Mouse (Mus musculus) midbrain, embryonic 10.5 days (tissue): ENCODE data around the gene Polr3c. TPM values are rescaled to one million over a fixed set of nuclear protein-coding genes. Genes with fewer than 3 reads are reported as not detected.

Source experiments
- DNase-seq: peaks from one replicate; pipeline ENCODE4 v3.0.0-alpha.2; 2017; ENCODE audit warnings: low spot score
- H3K27ac ChIP-seq: fragments of 300-500 bp; sonication (generic); replicated peaks from 2 replicates; pipeline ENCODE4 v1.5.1; 2016; ENCODE audit warnings: mild to moderate bottlenecking
- H3K27me3 ChIP-seq: fragments of 300-500 bp; sonication (generic); 2 replicates; pipeline ENCODE4 v1.6.1; 2016; ENCODE audit warnings: low read depth, mild to moderate bottlenecking; ENCODE audit not compliant: poor library complexity, severe bottlenecking
- H3K36me3 ChIP-seq: fragments of 300-500 bp; sonication (generic); 2 replicates; pipeline ENCODE4 v1.6.1; 2016; ENCODE audit warnings: mild to moderate bottlenecking, moderate library complexity
- H3K4me1 ChIP-seq: fragments of 300-500 bp; sonication (generic); 2 replicates; pipeline ENCODE4 v1.6.1; 2016
- H3K4me3 ChIP-seq: fragments of 300-500 bp; sonication (generic); 2 replicates; pipeline ENCODE4 v1.5.1; 2016; ENCODE audit warnings: mild to moderate bottlenecking, moderate library complexity
- H3K9me3 ChIP-seq: fragments of 300-500 bp; sonication (generic); replicated peaks from 2 replicates; pipeline ENCODE4 v1.6.1; 2016; ENCODE audit warnings: mild to moderate bottlenecking
- WGBS: fragments of 180-500 bp; shearing (Covaris S2); methylation state at CpG from one replicate; pipeline ENCODE4 v1.1.7; 2016; 5-methylcytosine and 5-hydroxymethylcytosine counted together
- polyA plus RNA-seq: library from polyadenylated mRNA; unstranded; fragments of >200 nt; fragmentation: Nextera tagmentation; extraction: Ambion mirVana; gene quantifications from 2 replicates; pipeline ENCODE4 v1.2.1, GENCODE M21; 2016

The Polr3c gene
- polyA plus RNA-seq, 1 experiment from 2014 or later: 47.0 TPM

DNA sequence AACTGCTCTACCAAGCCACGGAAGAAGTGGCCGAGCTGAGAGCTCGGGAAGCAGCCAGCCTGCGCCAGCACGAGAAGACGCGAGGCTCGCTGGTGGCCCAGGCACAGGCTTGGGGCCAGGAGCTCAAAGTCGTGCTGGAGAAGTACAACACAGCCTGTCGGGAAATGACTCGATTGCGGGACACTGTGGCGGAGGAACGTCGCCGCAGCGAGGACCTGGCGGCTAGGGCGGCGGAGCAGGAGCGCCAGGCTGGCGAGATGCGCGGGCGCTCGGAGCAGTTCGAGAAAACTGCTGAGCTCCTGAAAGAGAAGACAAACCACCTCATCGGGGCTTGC is 42.6 kb downstream of the Polr3c start:
- 47% methylated on average over 28 of the region's 28 CpGs for WGBS
- peak; percentile 26 for DNase-seq
- Histone ChIP-seq H3K9me3 (no peaks in the 10 kb centered on the region), H3K36me3 (no peaks in the 10 kb centered on the region), H3K4me1 (peaks cover 29% of the 10 kb centered on the region), H3K4me3 (peak overlapping the region; percentile 30), H3K27me3 (peaks cover 65% of the 10 kb centered on the region), H3K27ac (peak overlapping the region; percentile 23; the same call in 1 of the 2 replicates)

DNA sequence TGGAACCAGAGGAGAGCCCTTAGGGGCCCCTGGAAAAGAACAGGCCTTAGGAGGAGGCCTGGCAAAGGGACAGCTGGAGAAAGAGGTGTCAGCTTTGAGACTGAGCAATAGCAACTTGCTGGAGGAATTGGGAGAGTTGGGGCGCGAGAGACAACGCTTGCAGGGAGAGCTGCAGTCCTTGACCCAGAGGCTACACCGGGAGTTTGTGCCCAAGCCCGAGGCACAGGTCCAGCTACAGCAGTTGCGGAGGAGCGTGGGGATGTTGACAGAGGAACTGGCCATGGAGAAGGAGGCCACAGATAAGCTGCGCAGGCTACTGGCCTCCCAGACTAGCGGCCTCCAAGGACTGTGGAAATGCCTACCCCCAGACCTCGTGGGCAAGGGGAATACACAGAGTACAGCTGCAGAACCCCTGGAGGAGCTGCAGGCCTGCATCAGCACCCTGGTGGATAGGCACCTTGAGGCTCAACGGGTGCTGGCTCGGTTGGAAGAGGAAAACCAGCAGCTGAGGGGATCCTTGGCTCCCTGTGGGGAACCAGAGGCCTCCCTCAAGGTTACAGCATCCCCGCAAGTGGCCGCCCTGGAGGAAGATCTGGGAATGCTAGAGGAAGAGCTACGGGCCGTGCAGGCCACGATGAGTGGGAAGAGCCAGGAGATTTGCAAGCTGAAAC is 43.1 kb downstream of the Polr3c start:
- Histone ChIP-seq H3K36me3 (no peaks in the 10 kb centered on the region), H3K9me3 (no peaks in the 10 kb centered on the region), H3K4me3 (peak overlapping the region; percentile 30), H3K4me1 (peaks cover 28% of the 10 kb centered on the region), H3K27me3 (peaks cover 65% of the 10 kb centered on the region), H3K27ac (peak overlapping the region; percentile 23; the same call in 1 of the 2 replicates)
- no peak for DNase-seq
- 62% methylated on average over 17 of the region's 17 CpGs for WGBS

DNA sequence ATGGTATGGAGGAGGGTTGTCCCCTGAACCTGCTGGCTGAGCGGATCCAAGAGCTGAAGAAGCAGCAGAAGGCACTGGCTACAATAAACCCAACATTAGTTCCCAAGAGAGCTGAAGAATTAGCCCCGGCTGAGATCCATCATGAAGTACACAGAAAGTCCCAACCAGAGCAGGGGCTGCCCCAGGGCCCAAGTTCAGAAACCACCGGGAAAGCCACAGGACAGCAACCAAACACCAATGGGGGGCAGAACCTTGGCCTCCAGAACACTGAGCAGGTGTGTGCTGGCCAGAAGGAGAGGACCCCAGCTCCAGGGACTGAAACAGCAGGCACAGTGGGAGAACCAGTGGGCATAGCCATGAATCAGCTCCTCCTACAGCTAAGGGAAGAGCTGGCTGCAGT is 43.9 kb downstream of the Polr3c start:
- H3K9me3 ChIP-seq: no peaks in the 10 kb centered on the region
- no peaks in the 10 kb centered on the region for H3K36me3 ChIP-seq
- H3K4me1 ChIP-seq: peaks cover 28% of the 10 kb centered on the region
- H3K27ac ChIP-seq: no peak overlapping the region
- peaks cover 65% of the 10 kb centered on the region for H3K27me3 ChIP-seq
- 90% methylated on average over 3 of the region's 3 CpGs for WGBS
- DNase-seq: no peak
- no peak overlapping the region for H3K4me3 ChIP-seq

DNA sequence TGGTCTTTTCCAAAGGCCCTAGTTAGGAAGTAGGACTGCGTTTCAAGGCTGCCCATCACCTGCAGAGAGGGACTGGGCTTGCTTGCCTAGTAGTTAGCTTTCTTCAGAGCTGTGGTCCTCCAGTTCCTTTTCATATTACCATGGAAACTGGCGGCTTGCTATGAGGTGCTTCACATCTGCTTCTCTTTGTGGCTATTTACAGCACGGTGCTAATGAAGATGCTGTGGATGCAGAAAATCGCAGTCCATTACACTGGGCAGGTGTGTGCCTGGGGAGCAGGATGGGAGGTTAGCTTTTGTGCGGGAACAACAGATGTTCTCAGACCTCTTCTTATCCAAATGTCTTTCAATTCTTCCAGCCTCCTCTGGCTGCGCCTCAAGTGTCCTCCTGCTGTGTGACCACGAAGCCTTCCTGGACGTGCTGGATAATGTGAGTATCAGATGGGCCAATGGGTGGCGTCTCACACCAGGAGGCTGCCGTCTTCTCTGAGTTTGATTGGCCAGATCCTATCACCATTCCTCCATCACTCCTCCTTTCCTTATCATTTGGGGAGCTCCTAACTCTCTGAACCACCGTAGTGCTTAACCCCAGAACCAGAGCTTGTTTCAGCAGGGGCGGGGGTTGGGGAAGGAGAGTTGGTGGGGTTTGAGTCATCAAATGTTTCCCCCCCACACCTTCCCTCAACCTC is 47.0 kb downstream of the Polr3c start:
- 16% methylated on average over 12 of the region's 12 CpGs for WGBS
- Histone ChIP-seq H3K27me3 (peaks cover 64% of the 10 kb centered on the region), H3K4me1 (peaks cover 28% of the 10 kb centered on the region), H3K9me3 (no peaks in the 10 kb centered on the region), H3K4me3 (no peak overlapping the region), H3K27ac (no peak overlapping the region), H3K36me3 (no peaks in the 10 kb centered on the region)
- DNase-seq: no peak

DNA sequence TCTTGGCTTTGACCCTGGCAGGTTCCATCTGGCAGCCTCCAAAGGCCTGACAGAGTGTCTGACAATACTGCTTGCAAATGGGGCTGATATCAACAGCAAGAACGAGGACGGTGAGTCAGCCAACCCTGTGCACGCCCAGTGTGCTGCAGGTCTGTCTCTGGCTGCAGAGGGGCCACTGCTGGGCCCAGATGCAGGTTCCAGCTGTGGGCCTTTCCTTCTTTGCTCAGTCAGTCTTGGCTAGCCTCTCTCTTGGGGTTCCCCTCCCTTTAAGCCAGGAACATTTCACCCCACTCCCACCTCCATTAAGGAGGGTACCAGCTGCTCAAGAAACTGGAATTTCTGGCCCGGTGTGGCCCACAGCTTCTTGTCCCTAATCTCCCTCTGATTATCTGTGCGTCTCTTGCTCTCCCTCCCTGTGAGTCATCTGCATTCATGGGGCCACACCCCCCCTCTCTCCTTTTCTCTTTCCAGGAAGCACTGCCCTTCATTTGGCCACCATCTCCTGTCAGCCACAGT is 48.2 kb downstream of the Polr3c start:
- no peak overlapping the region for H3K4me3 ChIP-seq
- 25% methylated on average over 5 of the region's 5 CpGs for whole genome bisulfite sequencing

DNA sequence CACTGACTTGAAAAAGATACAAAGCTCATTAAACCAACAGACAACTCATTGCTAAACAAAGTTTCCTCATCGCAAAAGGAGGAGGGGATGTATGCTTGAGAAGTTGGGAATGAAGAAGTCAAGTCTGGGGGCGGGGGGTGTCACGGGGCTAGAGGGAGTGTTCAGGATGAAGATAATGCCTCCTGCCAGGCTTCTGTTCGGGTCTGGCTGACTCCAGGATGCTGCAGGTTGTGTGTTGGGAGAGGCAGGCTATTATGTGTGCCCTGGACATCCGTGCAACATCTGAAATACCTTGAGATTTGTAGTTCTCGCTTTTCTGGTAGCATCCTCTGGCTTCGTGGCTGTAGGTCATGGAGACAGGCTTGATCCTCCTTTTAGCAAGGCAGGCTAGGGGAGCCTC is 49.0 kb downstream of the Polr3c start:
- H3K4me1 ChIP-seq: peaks cover 19% of the 10 kb centered on the region; the same call in 1 of the 2 replicates
- no peaks in the 10 kb centered on the region for H3K9me3 ChIP-seq
- H3K36me3 ChIP-seq: no peaks in the 10 kb centered on the region
- H3K4me3 ChIP-seq: no peak overlapping the region
- no peak for DNase-seq
- no peak overlapping the region for H3K27ac ChIP-seq
- peaks cover 45% of the 10 kb centered on the region for H3K27me3 ChIP-seq
- 68% methylated on average over 7 of the region's 7 CpGs for WGBS

More for the DNA sequence above, 48.2 kb downstream of the Polr3c start:
- no peaks in the 10 kb centered on the region for H3K36me3 ChIP-seq
- peaks cover 52% of the 10 kb centered on the region for H3K27me3 ChIP-seq
- DNase-seq: no peak
- H3K4me1 ChIP-seq: peaks cover 24% of the 10 kb centered on the region; the same call in 1 of the 2 replicates
- no peaks in the 10 kb centered on the region for H3K9me3 ChIP-seq
- H3K27ac ChIP-seq: no peak overlapping the region

DNA sequence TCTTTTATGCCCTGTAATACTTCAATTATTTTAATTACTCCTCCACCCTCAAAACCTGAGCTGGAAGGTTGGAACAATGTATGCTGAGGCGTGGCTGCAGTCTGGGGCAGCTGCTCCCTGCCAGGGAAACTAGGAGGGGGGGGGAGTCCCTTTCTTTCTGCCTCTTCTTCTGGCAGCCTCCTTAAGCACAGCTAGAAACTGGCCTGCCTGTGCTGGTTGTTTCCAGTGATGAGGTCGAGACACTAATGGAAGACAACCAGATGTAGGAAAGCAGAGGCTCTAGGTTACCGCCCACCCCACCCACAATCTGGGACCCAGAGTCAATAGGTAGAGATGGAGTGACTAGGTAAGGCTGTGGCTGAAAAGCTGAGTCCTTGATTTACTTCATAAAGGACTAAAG is 51.7 kb downstream of the Polr3c start:
- no peak for DNase-seq
- Histone ChIP-seq H3K4me1 (peaks cover 19% of the 10 kb centered on the region), H3K9me3 (no peaks in the 10 kb centered on the region), H3K27ac (no peak overlapping the region), H3K4me3 (no peak overlapping the region), H3K36me3 (no peaks in the 10 kb centered on the region), H3K27me3 (peaks cover 41% of the 10 kb centered on the region)
- WGBS: 33% methylated on average over 3 of the region's 3 CpGs

DNA sequence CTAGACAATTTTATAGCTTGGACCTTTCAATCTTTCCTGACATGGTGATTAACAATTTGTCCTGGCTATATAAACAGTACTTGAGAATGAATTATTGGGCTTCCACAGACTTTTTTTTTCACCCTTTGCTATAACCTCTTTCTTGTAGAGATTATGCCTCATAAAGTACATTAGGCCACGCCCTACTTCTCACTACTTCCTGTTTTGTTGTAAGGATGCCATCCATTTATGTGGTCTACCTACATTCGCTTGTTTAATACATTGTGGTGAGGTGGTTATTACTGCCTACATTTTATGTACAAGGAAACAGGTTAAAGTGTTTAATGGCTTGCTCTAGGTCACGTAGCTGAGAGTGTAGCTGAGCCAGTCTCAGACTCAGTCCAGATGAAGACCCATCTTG is 52.3 kb downstream of the Polr3c start:
- Histone ChIP-seq H3K36me3 (no peaks in the 10 kb centered on the region), H3K27me3 (peaks cover 41% of the 10 kb centered on the region), H3K4me3 (no peak overlapping the region), H3K9me3 (no peaks in the 10 kb centered on the region), H3K4me1 (peaks cover 20% of the 10 kb centered on the region), H3K27ac (no peak overlapping the region)
- DNase-seq: no peak
- WGBS: 80% methylated on average over 3 of the region's 3 CpGs

DNA sequence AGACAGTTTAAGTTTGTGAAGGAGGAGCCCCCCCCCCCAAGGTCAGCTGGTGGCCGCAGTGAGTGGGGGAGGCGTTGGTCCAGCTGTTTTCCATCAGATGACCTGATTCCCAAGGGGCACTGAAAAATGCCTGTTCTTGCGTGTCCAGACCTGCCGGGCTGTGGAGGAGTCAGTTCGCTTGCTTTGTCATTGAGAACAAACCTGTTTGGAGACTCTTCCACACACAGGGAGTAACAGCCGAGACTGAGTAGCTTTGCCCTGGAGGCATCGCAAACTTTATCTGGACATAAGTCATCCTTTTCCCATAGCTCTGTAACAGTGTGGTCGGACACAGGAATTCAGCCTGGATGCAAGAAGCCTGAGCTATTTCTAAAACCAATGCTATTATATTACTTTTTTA is 53.0 kb downstream of the Polr3c start:
- DNase-seq: no peak
- Histone ChIP-seq H3K9me3 (no peaks in the 10 kb centered on the region), H3K4me1 (peaks cover 21% of the 10 kb centered on the region), H3K36me3 (no peaks in the 10 kb centered on the region), H3K4me3 (no peak overlapping the region), H3K27ac (no peak overlapping the region), H3K27me3 (peaks cover 38% of the 10 kb centered on the region)
- 69% methylated on average over 8 of the region's 8 CpGs for WGBS

DNA sequence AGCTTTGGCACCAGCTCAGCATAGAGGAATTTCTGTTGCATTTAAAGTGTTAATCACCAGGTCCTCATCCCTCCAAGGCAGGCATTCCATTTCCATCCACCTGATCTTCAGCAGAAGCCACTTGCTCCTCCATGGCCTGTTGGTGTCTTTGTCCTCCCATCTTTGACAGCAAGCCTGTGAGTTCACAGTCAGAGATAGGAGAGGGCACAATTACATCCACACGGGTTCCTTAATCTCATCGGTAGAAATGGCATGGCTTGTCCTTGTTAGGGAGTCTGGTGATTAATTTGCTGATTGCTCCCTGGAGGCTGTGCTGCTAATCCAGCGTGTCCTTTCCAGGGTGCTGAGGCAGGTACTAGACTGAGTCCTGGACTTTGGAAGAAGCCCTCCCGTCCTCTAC is 53.9 kb downstream of the Polr3c start:
- no peak for DNase-seq

DNA sequence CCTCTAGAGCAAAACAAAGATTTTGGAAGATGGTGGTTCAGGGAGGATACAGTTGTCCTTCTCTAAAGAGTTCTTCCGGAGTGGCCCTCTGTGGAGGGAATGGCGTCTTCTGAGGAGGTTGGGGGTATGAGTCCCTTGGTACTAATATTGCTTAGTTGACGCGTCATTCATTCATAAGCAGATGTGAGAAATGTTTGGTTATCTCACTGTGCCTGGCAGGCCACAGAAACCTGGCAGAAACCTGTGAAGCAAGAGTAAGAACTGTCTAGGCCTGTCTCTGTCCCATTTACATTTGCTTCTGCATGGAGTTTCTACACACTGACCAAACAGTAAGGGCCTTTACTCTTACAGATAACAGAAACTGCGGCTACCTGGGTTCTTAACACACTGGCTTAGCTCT is 55.9 kb downstream of the Polr3c start:
- Histone ChIP-seq H3K27me3 (peaks cover 22% of the 10 kb centered on the region), H3K4me3 (no peak overlapping the region), H3K27ac (no peak overlapping the region), H3K36me3 (no peaks in the 10 kb centered on the region), H3K4me1 (peaks cover 18% of the 10 kb centered on the region), H3K9me3 (no peaks in the 10 kb centered on the region)
- DNase-seq: no peak
- 92% methylated on average over 5 of the region's 5 CpGs for WGBS

More for the DNA sequence above, 53.9 kb downstream of the Polr3c start:
- H3K27ac ChIP-seq: no peak overlapping the region
- H3K36me3 ChIP-seq: no peaks in the 10 kb centered on the region
- peaks cover 29% of the 10 kb centered on the region for H3K27me3 ChIP-seq
- H3K4me3 ChIP-seq: no peak overlapping the region
- peaks cover 18% of the 10 kb centered on the region for H3K4me1 ChIP-seq
- 80% methylated on average over 4 of the region's 4 CpGs for WGBS
- no peaks in the 10 kb centered on the region for H3K9me3 ChIP-seq

DNA sequence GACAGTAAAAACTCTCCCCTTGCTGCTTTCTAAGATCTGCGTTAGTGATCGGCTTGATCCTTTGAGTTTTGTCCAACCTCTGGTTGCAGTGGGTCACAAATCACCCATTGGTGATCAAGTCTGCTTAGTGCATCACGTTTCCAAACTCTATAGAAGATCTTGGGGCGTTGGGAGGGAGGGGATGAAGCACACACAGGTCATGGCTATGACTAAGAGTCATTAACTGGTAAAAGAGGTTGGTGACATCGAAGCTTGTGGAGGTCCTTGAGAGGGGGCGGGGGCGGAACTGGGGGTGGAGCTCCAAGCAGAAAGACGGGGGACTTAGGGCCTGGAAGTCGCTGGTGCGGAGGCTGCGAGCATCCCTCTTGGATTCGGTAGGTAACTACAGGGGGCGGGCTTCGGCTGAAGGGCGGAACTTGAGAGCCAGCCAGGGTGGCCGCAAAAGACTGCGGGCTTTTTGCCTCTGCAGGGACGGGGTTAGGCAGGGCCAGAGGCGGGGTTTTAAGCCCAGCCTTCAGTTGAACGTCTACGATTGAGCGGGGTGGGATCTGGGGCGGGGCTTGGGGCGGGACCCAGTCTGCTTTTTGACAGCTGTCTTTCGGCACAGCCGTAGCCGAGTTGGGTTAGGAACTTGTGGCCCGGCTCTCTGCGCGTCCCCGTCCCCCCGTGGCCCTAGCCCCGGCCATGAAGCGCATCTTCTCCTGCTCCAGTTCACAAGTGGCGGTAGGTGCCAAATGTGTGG is 57.5 kb downstream of the Polr3c start, which contains the start of gene Ankrd35:
Gene Ankrd35, plus strand, starts transcription at position 405 of the 742 bp plus-strand sequence.
- Histone ChIP-seq H3K4me3 (peak within 1 kb of the TSS; percentile 56), H3K9me3 (no peaks in the 10 kb centered on the region), H3K4me1 (peaks cover 18% of the 10 kb centered on the region), H3K27me3 (peaks cover 22% of the 10 kb centered on the region), H3K27ac (0 out of 2 replicates have a peak within 1 kb of the TSS, but pooled peaks have one; percentile 33), H3K36me3 (no peaks in the 10 kb centered on the region)
- peak; percentile 85 for DNase-seq
- WGBS: 5% methylated on average over 33 of the region's 35 CpGs
